In genomic region chr6:138665416-138665815, GRCm38 (mm10) we compare ENCODE assay signal across 23 mouse cellular contexts. TPM values are rescaled to one million over a fixed set of nuclear protein-coding genes. Genes with fewer than 3 reads are reported as not detected.
DNase-seq lines count a peak whose midpoint lies in the region; ATAC-seq lines count a peak whose summit lies in the region.
"Had no signal": no experiment of that assay in that cellular context is flagged by ENCODE, and none has a peak within 500 bp of the region (broad histone marks: within the 10 kb centered on the region; RNA-seq: fewer than 3 reads in every experiment).

No protein-coding gene starts in this region.

- DNase-seq in hindbrain, embryonic 11.5 days (ENCODE audit: low spot score): no peak
- no peak for DNase-seq in neural tube, embryonic 11.5 days (ENCODE audit: low spot score)
- DNase-seq in neural tube, embryonic 10.5 days (ENCODE audit: extremely low spot score, low spot score): no peak
- no peak for DNase-seq in lung, postnatal 4 days
- DNase-seq: adrenal gland, adult 2 months; adrenal gland, postnatal 10 days; adrenal gland, postnatal 25 days; cerebellum, adult 11 months; cerebellum, adult 18-20 months; cerebellum, adult 8-10 months; cerebellum, adult 9-11 months; cerebellum, postnatal 14 days; cerebellum, postnatal 36 days; embryo, embryonic 11 days had no signal

- H3K27me3 ChIP-seq in hindbrain, embryonic 11.5 days (ENCODE audit: control insufficient read depth, insufficient read depth, low read length): no peaks in the 10 kb centered on the region
- no peaks in the 10 kb centered on the region for H3K27me3 ChIP-seq in hindbrain, embryonic 13.5 days
- no peaks in the 10 kb centered on the region for H3K27me3 ChIP-seq in neural tube, embryonic 11.5 days (ENCODE audit: control insufficient read depth, insufficient read depth, low read length)
- H3K27me3 ChIP-seq: embryonic facial prominence, embryonic 13.5 days; embryonic facial prominence, embryonic 15.5 days; forebrain, embryonic 12.5 days had no signal

- WGBS in hindbrain, embryonic 11.5 days: 82% methylated on average over 3 of the region's 3 CpGs
- 76% methylated on average over 3 of the region's 3 CpGs for WGBS in hindbrain, embryonic 13.5 days
- WGBS in neural tube, embryonic 11.5 days: 71% methylated on average over 3 of the region's 3 CpGs

- no peak overlapping the region for H3K4me2 ChIP-seq in hindbrain, embryonic 11.5 days (replicated peaks; ENCODE audit: low read depth, low read length)
- H3K4me2 ChIP-seq in hindbrain, embryonic 13.5 days: no peak overlapping the region
- no peak overlapping the region for H3K4me2 ChIP-seq in neural tube, embryonic 11.5 days (ENCODE audit: low read depth)
- H3K4me2 ChIP-seq: embryonic facial prominence, embryonic 13.5 days; embryonic facial prominence, embryonic 15.5 days; forebrain, embryonic 12.5 days had no signal

- H3K36me3 ChIP-seq in hindbrain, embryonic 11.5 days (ENCODE audit: control insufficient read depth, insufficient read depth, low read length): no peaks in the 10 kb centered on the region
- no peaks in the 10 kb centered on the region for H3K36me3 ChIP-seq in hindbrain, embryonic 13.5 days
- H3K36me3 ChIP-seq in neural tube, embryonic 11.5 days (ENCODE audit: control insufficient read depth, insufficient read depth, low read length): no peaks in the 10 kb centered on the region
- H3K36me3 ChIP-seq: embryonic facial prominence, embryonic 13.5 days; embryonic facial prominence, embryonic 15.5 days; forebrain, embryonic 10.5 days; forebrain, embryonic 12.5 days had no signal

- peak; percentile 40; the same call in 1 of the 2 replicates for ATAC-seq in hindbrain, embryonic 11.5 days (ENCODE audit: low FRiP score)
- no peak for ATAC-seq in hindbrain, embryonic 13.5 days (ENCODE audit: low FRiP score)
- 0 out of 2 replicates have a peak, but pooled peaks have one; percentile 14 for ATAC-seq in neural tube, embryonic 11.5 days (ENCODE audit: insufficient read depth, low FRiP score, low TSS enrichment)
- ATAC-seq: forebrain, embryonic 14.5 days; forebrain, embryonic 16.5 days had no signal

- no peak overlapping the region for H3K9ac ChIP-seq in hindbrain, embryonic 11.5 days (ENCODE audit: low read depth, low read length)
- H3K9ac ChIP-seq in hindbrain, embryonic 13.5 days: no peak overlapping the region
- no peak overlapping the region for H3K9ac ChIP-seq in neural tube, embryonic 11.5 days (ENCODE audit: low read length)
- H3K9ac ChIP-seq: embryonic facial prominence, embryonic 13.5 days; embryonic facial prominence, embryonic 15.5 days; forebrain, embryonic 12.5 days had no signal

- H3K4me3 ChIP-seq in hindbrain, embryonic 11.5 days (ENCODE audit: low read depth, low read length): no peak overlapping the region
- no peak overlapping the region for H3K4me3 ChIP-seq in hindbrain, embryonic 13.5 days
- H3K4me3 ChIP-seq in neural tube, embryonic 11.5 days (ENCODE audit: low read depth, low read length): no peak overlapping the region
- H3K4me3 ChIP-seq: embryonic facial prominence, embryonic 13.5 days; embryonic facial prominence, embryonic 15.5 days; erythroblast, embryonic 14.5 days; forebrain, embryonic 10.5 days; forebrain, embryonic 12.5 days had no signal

- no peak overlapping the region for H3K27ac ChIP-seq in hindbrain, embryonic 11.5 days (ENCODE audit: low read depth, low read length)
- H3K27ac ChIP-seq in hindbrain, embryonic 13.5 days: no peak overlapping the region
- H3K27ac ChIP-seq in neural tube, embryonic 11.5 days (ENCODE audit: low read depth, low read length): no peak overlapping the region
- H3K27ac ChIP-seq: embryonic facial prominence, embryonic 13.5 days; embryonic facial prominence, embryonic 15.5 days; forebrain, embryonic 10.5 days; forebrain, embryonic 12.5 days had no signal

- no peaks in the 10 kb centered on the region for H3K9me3 ChIP-seq in hindbrain, embryonic 11.5 days (ENCODE audit: control insufficient read depth, low read length)
- 0 out of 2 replicates have a peak, but pooled peaks cover 3% of the 10 kb centered on the region for H3K9me3 ChIP-seq in hindbrain, embryonic 13.5 days
- no peaks in the 10 kb centered on the region for H3K9me3 ChIP-seq in neural tube, embryonic 11.5 days (ENCODE audit: control insufficient read depth, low read length)
- H3K9me3 ChIP-seq: embryonic facial prominence, embryonic 13.5 days; embryonic facial prominence, embryonic 15.5 days; forebrain, embryonic 10.5 days; forebrain, embryonic 12.5 days had no signal

- H3K4me1 ChIP-seq in hindbrain, embryonic 11.5 days (replicated peaks; ENCODE audit: control insufficient read depth, insufficient read depth, low read length): no peaks in the 10 kb centered on the region
- H3K4me1 ChIP-seq in hindbrain, embryonic 13.5 days (replicated peaks): no peaks in the 10 kb centered on the region
- H3K4me1 ChIP-seq in neural tube, embryonic 11.5 days (ENCODE audit: control insufficient read depth, insufficient read depth, low read length): no peaks in the 10 kb centered on the region
- H3K4me1 ChIP-seq: embryonic facial prominence, embryonic 13.5 days; embryonic facial prominence, embryonic 15.5 days; forebrain, embryonic 10.5 days; forebrain, embryonic 12.5 days had no signal

RNA-seq across cellular contexts. Expression of gene Igbp1b, which starts 7.1 kb away (rescaled TPM):
- polyA plus RNA-seq in hindbrain, embryonic 11.5 days (2014; fragmentation: Nextera tagmentation; extraction: Ambion mirVana): not detected in 2 replicates
- polyA plus RNA-seq in hindbrain, embryonic 13.5 days (2015; fragmentation: Nextera tagmentation; extraction: Ambion mirVana): not detected in 2 replicates
- polyA plus RNA-seq in neural tube, embryonic 11.5 days (2014; fragmentation: Nextera tagmentation; extraction: Ambion mirVana): not detected in 2 replicates
- polyA plus RNA-seq: adrenal gland, adult 2 months; C2C12; embryonic facial prominence, embryonic 13.5 days; embryonic facial prominence, embryonic 15.5 days; erythroblast, embryonic 14.5 days; forebrain, embryonic 10.5 days had no signal
